Mouse (Mus musculus) retina, embryonic 14.5 days (tissue): Measurements from ENCODE around the gene Scn1b.

ENCODE experiments used
- DNase-seq: peaks from one replicate; pipeline ENCODE4 v3.0.0-alpha.2; 2015; ENCODE audit warnings: low spot score

Scn1b gene

GRCm38 (mm10) chr7:31126851-31127724 is at the start of gene Scn1b:
Scn1b (minus strand) TSS chr7:31127003.
- DNase-seq = peak; percentile 39

- no peak for DNase-seq
Observed at GRCm38 (mm10) chr7:31175096-31175495, 48.3 kb upstream of the Scn1b start.

- DNase-seq = no peak
Observed at GRCm38 (mm10) chr7:31174466-31174865, 47.7 kb upstream of the Scn1b start.

- DNase-seq = peak; percentile 61
Observed at GRCm38 (mm10) chr7:31172238-31172637, 45.4 kb upstream of the Scn1b start.

GRCm38 (mm10) chr7:31170520-31170919 is 43.7 kb upstream of the Scn1b start:
- no peak for DNase-seq

- no peak for DNase-seq
Observed at GRCm38 (mm10) chr7:31168412-31168811, 41.6 kb upstream of the Scn1b start.

GRCm38 (mm10) chr7:31164748-31165147 is 37.9 kb upstream of the Scn1b start:
- DNase-seq = no peak

- DNase-seq = peak; percentile 65
Observed at GRCm38 (mm10) chr7:31163666-31164577, 37.1 kb upstream of the Scn1b start.

- DNase-seq = no peak
Observed at GRCm38 (mm10) chr7:31162324-31162723, 35.5 kb upstream of the Scn1b start.

GRCm38 (mm10) chr7:31161831-31162230 is 35.0 kb upstream of the Scn1b start:
- no peak for DNase-seq

GRCm38 (mm10) chr7:31161246-31161645 is 34.4 kb upstream of the Scn1b start:
- no peak for DNase-seq

- no peak for DNase-seq
Observed at GRCm38 (mm10) chr7:31160763-31161162, 34.0 kb upstream of the Scn1b start.

- peak; percentile 58 for DNase-seq
Observed at GRCm38 (mm10) chr7:31156034-31156928, 29.5 kb upstream of the Scn1b start.

- DNase-seq = no peak
Observed at GRCm38 (mm10) chr7:31155296-31156033, 28.7 kb upstream of the Scn1b start, which contains the start of gene Gramd1a. Gramd1a (minus strand) TSS chr7:31155896.

- no peak for DNase-seq
Observed at GRCm38 (mm10) chr7:31153536-31154320, 26.9 kb upstream of the Scn1b start.

GRCm38 (mm10) chr7:31151301-31152241 is 24.8 kb upstream of the Scn1b start:
- peak; percentile 60 for DNase-seq

- peak; percentile 79 for DNase-seq
Observed at GRCm38 (mm10) chr7:31150566-31151300, 23.9 kb upstream of the Scn1b start.
